Mouse (Mus musculus): ENCODE measurements at regions not wholly inside any gene's neighbourhood (a gene's known extent, or its start where the extent isn't known, plus 50 kb on each side); places are given as distances from the start of the nearest gene placed in this dataset.
"Not testable (repeated sequence)": the region's sequence is repeated elsewhere in the genome, so short reads cannot be mapped to it uniquely, and the experiment has no call there.

GRCm38 (mm10) chr3:157371509-157371908 is 162.5 kb upstream of the Zranb2 start:
- DNase-seq (ENCODE audit: low read depth, low spot score): no peak

- no peak for DNase-seq (ENCODE audit: low read depth, low spot score)
Observed at GRCm38 (mm10) chr3:157373333-157373732, 160.6 kb upstream of the Zranb2 start.

- no peak for DNase-seq (ENCODE audit: low read depth, low spot score)
Observed at GRCm38 (mm10) chr3:157374178-157374577, 159.8 kb upstream of the Zranb2 start.

- DNase-seq (ENCODE audit: low read depth, low spot score): no peak
Observed at GRCm38 (mm10) chr3:157377531-157377930, 156.4 kb upstream of the Zranb2 start.

- DNase-seq (ENCODE audit: low read depth, low spot score): peak; percentile 6
Observed at GRCm38 (mm10) chr3:157378127-157378526, 155.8 kb upstream of the Zranb2 start.

GRCm38 (mm10) chr3:157391835-157392234 is 142.1 kb upstream of the Zranb2 start:
- no peak for DNase-seq (ENCODE audit: low read depth, low spot score)

GRCm38 (mm10) chr3:157393903-157394302 is 140.1 kb upstream of the Zranb2 start:
- no peak for DNase-seq (ENCODE audit: low read depth, low spot score)

GRCm38 (mm10) chr3:157399909-157400308 is 134.1 kb upstream of the Zranb2 start:
- no peak for DNase-seq (ENCODE audit: low read depth, low spot score)

GRCm38 (mm10) chr3:157404054-157404453 is 129.9 kb upstream of the Zranb2 start:
- DNase-seq (ENCODE audit: low read depth, low spot score): no peak

GRCm38 (mm10) chr3:157423447-157423846 is 110.5 kb upstream of the Zranb2 start:
- not testable (repeated sequence) for DNase-seq (ENCODE audit: low read depth, low spot score)

GRCm38 (mm10) chr3:157426720-157427119 is 107.2 kb upstream of the Zranb2 start:
- DNase-seq (ENCODE audit: low read depth, low spot score): no peak

GRCm38 (mm10) chr3:157449794-157450193 is 84.2 kb upstream of the Zranb2 start:
- no peak for DNase-seq (ENCODE audit: low read depth, low spot score)

- DNase-seq (ENCODE audit: low read depth, low spot score): no peak
Observed at GRCm38 (mm10) chr3:157471600-157471999, 62.4 kb upstream of the Zranb2 start.

- no peak for DNase-seq (ENCODE audit: low read depth, low spot score)
Observed at GRCm38 (mm10) chr3:157472674-157473073, 61.3 kb upstream of the Zranb2 start.

GRCm38 (mm10) chr3:157477731-157478130 is 56.2 kb upstream of the Zranb2 start:
- DNase-seq (ENCODE audit: low read depth, low spot score): no peak
